Mouse (Mus musculus): ENCODE results near the gene Nagpa.
"Not testable (repeated sequence)": the region's sequence is repeated elsewhere in the genome, so short reads cannot be mapped to it uniquely, and the experiment has no call there.

The Nagpa gene

GRCm38 (mm10) chr16:5203668-5204433 lies at the start of gene Nagpa:
Gene Nagpa (minus strand): TSS chr16:5204012.
- DNase-seq (ENCODE audit: low read depth, low spot score), result peak; percentile 88

DNA sequence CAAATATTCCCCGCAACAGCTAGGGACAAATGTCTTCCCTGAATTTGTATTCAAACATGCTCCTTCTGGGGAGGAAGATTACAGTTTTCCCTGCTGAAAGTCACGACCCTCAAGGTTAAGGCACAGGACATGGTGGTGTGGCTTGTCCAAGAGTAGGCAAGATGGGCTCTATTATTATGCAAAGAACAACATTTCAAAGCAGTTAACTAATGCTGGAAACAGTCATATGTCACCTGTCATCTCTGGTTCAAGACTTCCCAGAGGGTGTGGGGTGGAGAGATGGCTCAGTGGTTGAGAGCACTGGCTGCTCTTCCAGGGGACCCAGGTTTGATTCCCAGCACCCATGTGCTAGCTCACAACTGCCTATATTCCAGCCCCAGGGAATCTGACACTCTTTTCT lies 48.4 kb upstream of the Nagpa start:
- no peak for DNase-seq (ENCODE audit: low read depth, low spot score)

DNA sequence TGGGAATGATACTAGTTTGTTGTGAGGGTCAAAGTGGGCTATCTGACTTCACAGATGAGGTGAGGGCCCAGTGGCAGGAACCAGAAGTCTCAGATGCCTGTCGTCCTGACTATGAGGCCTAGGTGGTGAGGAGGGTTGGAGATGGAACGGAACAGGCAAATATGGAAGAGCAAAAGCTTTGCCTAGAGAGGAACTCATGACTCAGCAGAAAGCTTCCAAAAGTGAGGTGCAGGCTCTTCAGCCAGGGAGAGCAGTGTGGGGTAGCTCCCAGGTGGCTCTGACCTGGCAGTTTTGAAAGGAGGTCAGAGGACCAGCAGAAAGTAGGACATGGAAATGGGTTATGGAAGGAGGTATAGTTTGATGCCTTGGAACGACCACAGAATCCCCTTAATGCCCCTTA lies 47.1 kb upstream of the Nagpa start:
- DNase-seq (ENCODE audit: low read depth, low spot score), result no peak

DNA sequence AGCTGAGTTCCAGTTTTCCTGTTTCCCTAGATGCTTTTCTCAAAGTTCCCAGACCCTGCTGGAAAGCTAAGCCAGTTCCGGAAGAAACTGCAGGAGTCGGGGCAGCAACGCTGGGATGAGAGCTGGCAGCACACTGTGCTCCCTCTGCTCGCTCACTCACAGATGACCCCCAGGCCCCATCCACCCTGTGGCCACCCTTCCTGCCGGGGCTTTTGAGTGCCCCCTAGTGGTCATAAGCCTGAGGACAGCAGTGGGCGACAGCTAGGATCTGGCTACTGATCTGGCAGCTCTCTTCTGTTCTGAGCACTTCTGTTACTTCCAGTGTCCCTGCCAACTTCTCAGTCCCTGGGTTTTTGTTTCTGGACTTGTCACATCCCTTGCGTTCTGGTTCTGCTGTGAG lies 40.6 kb upstream of the Nagpa start:
- DNase-seq (ENCODE audit: low read depth, low spot score), result peak; percentile 74

DNA sequence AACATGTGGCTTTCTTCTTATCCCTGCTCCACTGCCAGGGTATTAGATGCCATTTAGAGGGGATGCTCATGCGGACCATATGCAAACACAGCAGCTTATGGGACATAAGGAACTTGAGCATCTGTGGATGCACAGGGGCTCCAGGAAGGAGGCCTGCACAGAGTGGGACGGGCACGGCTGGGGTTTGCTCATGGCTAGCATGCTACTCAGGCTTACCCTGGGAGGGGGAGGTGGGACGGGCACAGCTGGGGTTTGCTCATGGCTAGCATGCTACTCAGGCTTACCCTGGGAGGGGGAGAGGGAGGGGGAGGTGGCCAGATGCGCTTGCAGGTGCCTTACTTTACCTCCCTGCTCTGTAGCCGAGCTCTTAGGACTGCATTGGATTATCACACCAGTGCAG lies 39.1 kb upstream of the Nagpa start:
- DNase-seq (ENCODE audit: low read depth, low spot score), result no peak

- no peak for DNase-seq (ENCODE audit: low read depth, low spot score)
These were observed 38.5 kb upstream of the Nagpa start for GRCm38 (mm10) chr16:5242355-5242754.

DNA sequence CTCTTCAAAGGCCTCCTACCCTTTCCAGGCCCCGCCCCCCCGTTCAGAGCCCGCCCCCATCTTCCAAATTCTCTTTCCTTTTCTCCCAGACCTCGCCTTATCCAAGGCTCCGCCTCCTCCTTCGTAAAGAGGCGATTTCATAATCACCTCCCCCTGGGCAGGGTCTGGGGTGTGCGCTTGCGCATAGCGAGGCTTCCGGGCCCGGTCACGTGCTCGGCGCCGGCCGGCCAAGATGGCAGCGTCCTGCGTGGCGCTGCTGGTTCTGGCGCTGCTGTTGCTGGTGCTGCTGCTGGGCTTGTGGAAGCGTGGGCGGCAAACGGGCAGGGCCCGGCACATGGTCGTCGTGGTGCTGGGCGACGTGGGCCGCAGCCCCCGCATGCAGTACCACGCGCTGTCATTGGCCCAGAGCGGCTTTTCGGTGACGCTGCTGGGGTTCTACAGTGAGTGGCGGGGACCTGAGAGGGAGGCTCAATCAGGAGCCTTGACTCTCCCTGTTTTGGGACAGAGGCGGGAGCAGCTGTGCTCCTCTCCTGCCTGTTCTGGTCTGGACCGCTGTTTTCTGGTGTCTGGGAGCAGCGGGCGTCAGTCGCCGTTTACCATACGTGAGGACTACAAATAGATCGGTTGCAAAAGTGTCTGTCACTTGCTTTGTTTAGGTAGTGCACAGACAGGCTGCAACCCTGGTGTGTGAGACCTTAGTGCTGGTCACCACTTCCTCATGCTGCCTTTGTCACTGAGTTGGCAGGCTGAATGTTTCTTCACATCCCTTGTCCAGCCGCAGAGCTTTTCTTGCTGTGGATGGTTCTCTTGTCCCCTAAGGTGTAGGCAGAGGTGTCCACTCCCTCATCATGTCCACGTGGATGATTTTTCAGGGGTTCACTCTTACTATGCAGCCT lies 29.9 kb upstream of the Nagpa start, which contains the start of gene Alg1:
TSS of gene Alg1 (plus strand) at position 204 of the 896 bp plus-strand sequence.
- DNase-seq (ENCODE audit: low read depth, low spot score), result peak; percentile 96

GRCm38 (mm10) chr16:5232982-5233381 lies 29.2 kb upstream of the Nagpa start:
- no peak for DNase-seq (ENCODE audit: low read depth, low spot score)

GRCm38 (mm10) chr16:5228103-5228502 lies 24.3 kb upstream of the Nagpa start:
- DNase-seq (ENCODE audit: low read depth, low spot score), result not testable (repeated sequence)

DNA sequence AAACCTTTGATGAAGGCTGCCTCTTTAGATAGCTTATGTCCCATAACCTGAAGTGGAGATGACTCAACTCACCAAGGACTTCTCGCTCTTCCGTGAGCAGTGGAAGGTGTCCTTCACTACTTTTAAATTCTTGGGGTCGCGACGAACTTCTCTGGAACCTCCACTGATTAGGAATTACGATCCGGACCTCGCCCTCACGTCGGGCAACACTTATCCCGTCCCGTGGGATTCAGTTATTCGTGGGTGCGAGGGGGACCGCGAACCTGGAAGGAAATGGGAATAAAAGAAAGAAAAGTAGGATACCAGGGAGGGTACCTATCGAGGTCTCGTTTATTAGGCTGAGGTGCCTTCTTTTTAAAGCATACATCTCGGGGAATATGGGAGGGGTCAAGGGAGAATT lies 23.7 kb upstream of the Nagpa start:
- not testable (repeated sequence) for DNase-seq (ENCODE audit: low read depth, low spot score)

- not testable (repeated sequence) for DNase-seq (ENCODE audit: low read depth, low spot score)
These were observed 22.7 kb upstream of the Nagpa start for GRCm38 (mm10) chr16:5226534-5226933.

DNA sequence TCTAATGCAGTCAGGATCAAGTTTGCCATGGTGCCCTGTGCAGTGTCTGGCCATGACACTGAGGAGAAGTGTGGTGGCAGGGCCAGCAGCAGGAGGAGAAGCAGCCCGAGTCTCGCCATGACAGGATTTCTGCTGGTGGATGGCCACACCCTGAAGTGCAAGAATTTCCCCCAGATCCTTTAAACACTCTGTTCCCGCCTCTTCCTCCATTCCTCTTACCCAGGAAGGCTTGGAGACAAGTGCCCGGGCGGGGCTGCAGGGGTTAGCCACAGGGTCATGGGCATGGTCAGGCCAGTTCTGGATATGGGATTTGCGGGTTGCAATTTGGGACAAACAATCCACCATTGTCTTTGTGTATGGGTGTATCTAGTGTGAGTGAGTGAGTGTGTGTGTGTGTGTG lies 18.3 kb upstream of the Nagpa start, which contains the start of gene AU021092:
TSS of gene AU021092 (minus strand) at position 160 of the 400 bp plus-strand sequence.
- no peak for DNase-seq (ENCODE audit: low read depth, low spot score)

DNA sequence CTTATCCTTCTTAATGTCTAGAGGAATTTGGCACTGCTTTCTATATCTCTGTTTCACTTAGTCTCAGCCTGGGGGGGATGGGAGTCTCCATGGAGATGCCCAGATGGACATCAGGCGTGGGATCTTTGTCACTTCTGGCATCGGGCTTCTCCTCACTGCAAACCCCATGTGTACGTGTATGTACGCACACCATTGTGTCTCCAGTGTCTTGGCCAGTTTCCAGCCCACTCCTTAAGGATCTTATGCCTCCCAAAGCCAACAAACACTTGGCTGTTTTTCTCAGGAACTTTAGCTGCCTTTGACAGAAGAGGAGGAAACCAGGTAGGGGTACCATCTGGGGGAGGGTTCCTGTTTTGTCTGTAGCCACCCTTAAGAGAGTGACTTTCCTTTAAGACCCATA lies 17.6 kb upstream of the Nagpa start:
- no peak for DNase-seq (ENCODE audit: low read depth, low spot score)

DNA sequence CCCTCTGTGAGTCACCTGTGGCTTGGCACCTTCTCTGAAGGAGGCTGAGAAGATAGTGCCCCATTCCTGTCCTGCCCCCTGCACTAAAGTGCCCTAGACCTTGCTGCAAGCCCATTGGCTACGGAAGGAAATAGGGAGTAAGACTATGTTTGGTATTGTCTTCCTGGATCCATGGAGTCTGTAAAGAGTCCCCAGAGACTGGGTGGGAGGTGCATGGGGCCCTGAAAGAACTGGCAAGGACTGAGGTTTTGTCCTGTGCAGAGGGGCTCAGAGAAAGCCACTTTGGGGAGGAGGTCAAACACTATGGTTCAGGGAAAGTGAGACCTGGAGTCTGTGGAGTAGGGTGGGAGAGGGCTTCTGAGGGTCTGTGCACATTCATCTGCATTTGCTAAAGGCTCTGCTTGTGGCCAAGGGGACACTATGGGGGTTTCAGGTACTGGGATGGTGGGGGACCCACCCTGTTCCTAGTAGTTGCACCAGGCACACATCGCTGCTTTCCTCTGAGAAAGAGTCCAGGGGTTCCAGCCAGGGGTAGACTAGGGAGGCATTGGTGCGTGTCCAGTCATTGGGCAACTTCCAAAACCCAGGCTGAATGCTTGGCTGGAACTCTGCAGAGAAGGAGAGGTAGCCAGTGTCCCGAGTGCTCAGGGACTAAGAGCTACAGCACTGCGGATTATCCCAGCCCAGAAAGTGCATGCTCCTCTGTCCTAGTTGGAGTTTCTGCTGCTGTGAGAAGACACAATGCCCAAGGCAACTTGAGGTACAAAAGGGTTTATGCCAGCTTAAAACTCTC lies 13.7 kb upstream of the Nagpa start:
- no peak for DNase-seq (ENCODE audit: low read depth, low spot score)

- DNase-seq (ENCODE audit: low read depth, low spot score), result no peak
These were observed 12.9 kb upstream of the Nagpa start for GRCm38 (mm10) chr16:5216686-5217085.

GRCm38 (mm10) chr16:5214126-5214525 lies 10.3 kb upstream of the Nagpa start:
- no peak for DNase-seq (ENCODE audit: low read depth, low spot score)

DNA sequence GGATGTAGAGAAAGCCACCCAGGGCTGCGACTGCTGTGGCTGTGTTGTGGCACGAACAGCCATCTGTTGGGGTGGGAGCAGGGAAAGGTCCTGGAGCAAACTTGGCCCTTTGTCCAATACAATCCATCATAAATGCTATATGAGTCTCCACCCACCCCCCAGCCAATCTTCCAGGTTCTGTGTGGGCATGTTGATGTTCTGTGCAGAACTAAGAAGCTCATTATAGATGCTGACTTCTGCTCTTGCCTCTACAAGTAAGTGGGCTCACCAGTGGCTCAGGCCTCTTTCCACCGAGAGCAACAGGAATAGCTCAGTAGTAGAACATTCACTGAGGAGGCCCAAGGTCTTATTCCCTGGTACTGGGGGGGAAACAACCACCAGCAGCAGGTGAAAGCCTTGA lies 8.3 kb upstream of the Nagpa start:
- no peak for DNase-seq (ENCODE audit: low read depth, low spot score)

- DNase-seq (ENCODE audit: low read depth, low spot score), result no peak
These were observed 6.6 kb upstream of the Nagpa start for GRCm38 (mm10) chr16:5210365-5210764.

DNA sequence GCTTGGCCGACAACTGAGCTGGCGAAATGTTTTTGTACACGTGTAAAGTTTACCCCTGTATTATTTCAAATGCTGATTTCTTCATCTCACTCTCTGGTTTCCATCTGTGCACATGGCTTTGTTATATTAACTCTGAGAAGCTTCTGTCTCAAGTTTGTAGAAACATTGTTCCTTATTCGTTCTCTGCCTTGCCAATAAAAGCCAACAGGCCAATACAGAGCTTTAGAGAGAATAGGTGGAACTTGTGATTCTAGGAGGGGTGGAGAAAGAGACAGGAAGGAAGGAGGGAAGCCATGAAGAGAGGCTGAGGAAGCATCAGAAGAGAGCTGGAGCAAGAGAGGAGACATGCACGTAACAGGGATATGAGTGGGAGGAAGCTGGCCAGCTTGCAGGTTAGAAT lies 2.2 kb upstream of the Nagpa start:
- DNase-seq (ENCODE audit: low read depth, low spot score), result no peak

DNA sequence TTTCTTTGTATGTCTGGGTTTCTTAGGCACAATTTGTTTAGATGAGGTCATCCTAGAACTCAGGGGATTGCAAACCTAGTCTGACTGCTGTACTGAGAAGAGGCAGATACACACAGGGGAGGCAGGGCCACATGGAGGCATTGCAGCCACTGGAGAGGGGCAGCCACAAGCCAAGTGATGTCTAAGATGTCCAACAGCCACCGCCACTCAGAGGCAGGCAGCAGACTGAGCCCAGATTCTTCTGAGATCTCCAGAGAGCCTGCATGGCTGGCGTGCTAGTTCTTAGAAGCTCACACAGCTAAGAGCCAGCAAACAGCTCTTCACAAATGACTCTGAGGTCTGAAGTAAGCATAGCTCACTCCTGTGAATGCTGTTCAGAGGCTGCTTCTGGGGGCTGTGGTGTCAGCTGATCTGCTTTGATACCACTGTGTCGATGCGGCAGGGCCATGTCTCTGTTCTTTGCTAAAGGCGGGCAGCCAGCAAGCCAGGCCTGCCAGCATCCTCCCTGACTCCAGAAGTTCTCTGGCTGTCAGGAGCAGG lies 1.7 kb upstream of the Nagpa start:
- no peak for DNase-seq (ENCODE audit: low read depth, low spot score)

DNA sequence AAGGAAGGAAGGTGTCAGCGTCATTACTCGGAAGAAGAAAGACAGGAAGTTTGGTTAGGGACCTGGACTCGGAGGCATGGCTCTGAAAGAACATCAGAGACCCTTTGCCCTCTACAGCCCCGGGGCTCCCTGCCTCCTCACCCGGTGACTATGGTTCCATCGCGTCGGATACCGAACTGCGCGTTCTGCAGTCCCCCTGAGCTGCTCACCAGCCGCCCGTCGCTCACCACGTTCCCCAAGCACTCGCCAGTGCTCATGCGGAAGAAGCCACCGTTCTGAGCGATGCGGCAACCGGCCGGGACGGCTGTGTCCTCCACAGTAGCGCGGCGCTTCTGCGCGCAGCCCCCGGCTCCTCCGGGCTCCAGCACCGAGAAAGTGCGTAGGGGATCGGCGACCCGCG lies 612 bp downstream of the Nagpa start:
- DNase-seq (ENCODE audit: low read depth, low spot score), result peak; percentile 52

Data from CD4-positive, CD25-positive, alpha-beta regulatory T cell, adult 2 months (primary cell).